Comparison of ENCODE assay signal across 8 mouse cellular contexts in genomic region chr11:72435694-72436045, GRCm38 (mm10). TPM values are rescaled to one million over a fixed set of nuclear protein-coding genes. Genes with fewer than 3 reads are reported as not detected.
A peak's percentile ranks its signal among the peaks of the same experiment; 100 is the strongest.
DNase-seq lines count a peak whose midpoint lies in the region; ATAC-seq lines count a peak whose summit lies in the region.
"Had no signal": no experiment of that assay in that cellular context is flagged by ENCODE, and none has a peak within 500 bp of the region (broad histone marks: within the 10 kb centered on the region; RNA-seq: fewer than 3 reads in every experiment).

No protein-coding gene starts in this region.

- no peak for ATAC-seq in limb, embryonic 15.5 days (ENCODE audit: insufficient number of reproducible peaks, low FRiP score, low TSS enrichment, low read depth)
- peak; percentile 13; the same call in 1 of the 2 replicates for ATAC-seq in intestine, embryonic 14.5 days (replicated peaks; ENCODE audit: low FRiP score, low TSS enrichment, low read depth)
- ATAC-seq in forebrain, embryonic 15.5 days (replicated peaks) = no peak

- no peak overlapping the region for H3K9ac ChIP-seq in limb, embryonic 15.5 days
- no peak overlapping the region for H3K9ac ChIP-seq in intestine, embryonic 14.5 days (ENCODE audit: low read length)
- H3K9ac ChIP-seq in forebrain, embryonic 15.5 days (replicated peaks) = no peak overlapping the region

- H3K36me3 ChIP-seq in limb, embryonic 15.5 days = no peaks in the 10 kb centered on the region
- no peaks in the 10 kb centered on the region for H3K36me3 ChIP-seq in limb, embryonic 10.5 days
- H3K36me3 ChIP-seq in intestine, embryonic 14.5 days (ENCODE audit: control insufficient read depth, insufficient read depth, low read length) = no peaks in the 10 kb centered on the region
- H3K36me3 ChIP-seq in forebrain, embryonic 15.5 days = no peaks in the 10 kb centered on the region

- no peak for DNase-seq in limb, embryonic 10.5 days (ENCODE audit: low spot score)
- DNase-seq in adrenal gland, postnatal 10 days = peak; percentile 82
- no peak for DNase-seq in intestine, embryonic 14.5 days (ENCODE audit: low spot score)
- DNase-seq in lung, postnatal 10 days = peak; percentile 77
- no peak for DNase-seq in left cerebral cortex, postnatal 4 days

- no peaks in the 10 kb centered on the region for H3K27me3 ChIP-seq in limb, embryonic 15.5 days
- no peaks in the 10 kb centered on the region for H3K27me3 ChIP-seq in limb, embryonic 10.5 days (ENCODE audit: low read depth, poor library complexity, severe bottlenecking)
- no peaks in the 10 kb centered on the region for H3K27me3 ChIP-seq in intestine, embryonic 14.5 days (replicated peaks; ENCODE audit: control insufficient read depth, insufficient read depth, low read length)
- H3K27me3 ChIP-seq in forebrain, embryonic 15.5 days = no peaks in the 10 kb centered on the region

- no peak overlapping the region for H3K4me2 ChIP-seq in limb, embryonic 15.5 days
- H3K4me2 ChIP-seq in intestine, embryonic 14.5 days (ENCODE audit: low read length) = peak overlapping the region; percentile 33
- no peak overlapping the region for H3K4me2 ChIP-seq in forebrain, embryonic 15.5 days (replicated peaks)

- H3K9me3 ChIP-seq in limb, embryonic 15.5 days = no peaks in the 10 kb centered on the region
- no peaks in the 10 kb centered on the region for H3K9me3 ChIP-seq in limb, embryonic 10.5 days (replicated peaks)
- H3K9me3 ChIP-seq in intestine, embryonic 14.5 days (ENCODE audit: control insufficient read depth, low read length) = no peaks in the 10 kb centered on the region
- H3K9me3 ChIP-seq in forebrain, embryonic 15.5 days = no peaks in the 10 kb centered on the region

- 47% methylated on average over 2 of the region's 2 CpGs for WGBS in limb, embryonic 15.5 days
- WGBS in limb, embryonic 10.5 days = 58% methylated on average over 2 of the region's 2 CpGs
- WGBS in intestine, embryonic 14.5 days = 50% methylated on average over 2 of the region's 2 CpGs
- 45% methylated on average over 2 of the region's 2 CpGs for WGBS in forebrain, embryonic 15.5 days

- 0 out of 2 replicates have a peak overlapping the region, but pooled peaks have one; percentile 4 for H3K4me3 ChIP-seq in limb, embryonic 15.5 days
- H3K4me3 ChIP-seq in limb, embryonic 10.5 days = no peak overlapping the region
- H3K4me3 ChIP-seq in intestine, embryonic 14.5 days (ENCODE audit: low read depth, low read length) = no peak overlapping the region
- no peak overlapping the region for H3K4me3 ChIP-seq in forebrain, embryonic 15.5 days

- peaks cover 19% of the 10 kb centered on the region for H3K4me1 ChIP-seq in limb, embryonic 15.5 days
- H3K4me1 ChIP-seq in limb, embryonic 10.5 days = no peaks in the 10 kb centered on the region
- H3K4me1 ChIP-seq in intestine, embryonic 14.5 days (replicated peaks; ENCODE audit: control insufficient read depth, insufficient read depth, low read length) = 0 out of 2 replicates have a peak, but pooled peaks cover 6% of the 10 kb centered on the region
- 0 out of 2 replicates have a peak, but pooled peaks cover 10% of the 10 kb centered on the region for H3K4me1 ChIP-seq in forebrain, embryonic 15.5 days

- intact Hi-C loops in left cerebral cortex, postnatal 4 days (cut with DNase I) = no loop called here

- peak overlapping the region; percentile 65 for H3K27ac ChIP-seq in limb, embryonic 15.5 days
- H3K27ac ChIP-seq in limb, embryonic 10.5 days = no peak overlapping the region
- peak overlapping the region; percentile 54; the same call in 1 of the 2 replicates for H3K27ac ChIP-seq in intestine, embryonic 14.5 days (ENCODE audit: low read depth)
- H3K27ac ChIP-seq in forebrain, embryonic 15.5 days (replicated peaks) = no peak overlapping the region

RNA-seq across cellular contexts. Expression of gene Ggt6, which starts 0.3 kb away (rescaled TPM):
- polyA plus RNA-seq in limb, embryonic 15.5 days (2015; fragmentation: Nextera tagmentation; extraction: Ambion mirVana) = 10.4 and 11.5 TPM in 2 replicates
- polyA plus RNA-seq in limb, embryonic 10.5 days (2016; fragmentation: Nextera tagmentation; extraction: Ambion mirVana) = 0.08 TPM in 1 of 2 replicates, not detected in the other
- 1 to 10 TPM; 2.7 to 3.5 TPM for total RNA-seq in adrenal gland, postnatal 10 days (2021)
- polyA plus RNA-seq in intestine, embryonic 14.5 days (2014; fragmentation: Nextera tagmentation; extraction: Ambion mirVana) = 6.7 and 7.0 TPM in 2 replicates
- not detected for total RNA-seq in left cerebral cortex, postnatal 4 days (2021)
- polyA plus RNA-seq in forebrain, embryonic 15.5 days (2015; fragmentation: Nextera tagmentation; extraction: Ambion mirVana) = not detected in 2 replicates
- polyA plus RNA-seq: forebrain, embryonic 11.5 days had no signal

RNA-seq across cellular contexts. Expression of gene Mybbp1a, which starts 5.5 kb away (rescaled TPM):
- polyA plus RNA-seq in limb, embryonic 15.5 days (2015; fragmentation: Nextera tagmentation; extraction: Ambion mirVana) = 127 and 128 TPM in 2 replicates
- 234 and 274 TPM in 2 replicates for polyA plus RNA-seq in limb, embryonic 10.5 days (2016; fragmentation: Nextera tagmentation; extraction: Ambion mirVana)
- total RNA-seq in adrenal gland, postnatal 10 days (2021) = 10 to 100 TPM; 77.5 to 84.6 TPM
- polyA plus RNA-seq in intestine, embryonic 14.5 days (2014; fragmentation: Nextera tagmentation; extraction: Ambion mirVana) = 173 and 184 TPM in 2 replicates
- total RNA-seq in left cerebral cortex, postnatal 4 days (2021) = 10 to 100 TPM; 68.3 to 77.3 TPM
- 90.0 and 97.2 TPM in 2 replicates for polyA plus RNA-seq in forebrain, embryonic 15.5 days (2015; fragmentation: Nextera tagmentation; extraction: Ambion mirVana)

RNA-seq across cellular contexts. Expression of gene Smtnl2, which starts 24.2 kb away (rescaled TPM):
- 85.0 and 97.2 TPM in 2 replicates for polyA plus RNA-seq in limb, embryonic 15.5 days (2015; fragmentation: Nextera tagmentation; extraction: Ambion mirVana)
- polyA plus RNA-seq in limb, embryonic 10.5 days (2016; fragmentation: Nextera tagmentation; extraction: Ambion mirVana) = 11.7 and 14.2 TPM in 2 replicates
- total RNA-seq in adrenal gland, postnatal 10 days (2021) = 10 to 100 TPM in 1 of 2 experiments, 1 to 10 TPM in 1; 6.6 to 14.7 TPM
- polyA plus RNA-seq in intestine, embryonic 14.5 days (2014; fragmentation: Nextera tagmentation; extraction: Ambion mirVana) = 26.2 and 34.5 TPM in 2 replicates
- total RNA-seq in left cerebral cortex, postnatal 4 days (2021) = 1 to 10 TPM; 9.6 to 9.9 TPM
- 5.3 and 5.4 TPM in 2 replicates for polyA plus RNA-seq in forebrain, embryonic 15.5 days (2015; fragmentation: Nextera tagmentation; extraction: Ambion mirVana)

RNA-seq across cellular contexts. Expression of gene Spns2, which starts 54.0 kb away (rescaled TPM):
- 10.6 TPM in 2 replicates for polyA plus RNA-seq in limb, embryonic 15.5 days (2015; fragmentation: Nextera tagmentation; extraction: Ambion mirVana)
- polyA plus RNA-seq in limb, embryonic 10.5 days (2016; fragmentation: Nextera tagmentation; extraction: Ambion mirVana) = 2.8 and 3.0 TPM in 2 replicates
- total RNA-seq in adrenal gland, postnatal 10 days (2021) = 10 to 100 TPM; 11.6 to 11.7 TPM
- 2.2 and 4.3 TPM in 2 replicates for polyA plus RNA-seq in intestine, embryonic 14.5 days (2014; fragmentation: Nextera tagmentation; extraction: Ambion mirVana)
- total RNA-seq in left cerebral cortex, postnatal 4 days (2021) = 10 to 100 TPM; 36.5 to 37.0 TPM
- 8.7 and 9.1 TPM in 2 replicates for polyA plus RNA-seq in forebrain, embryonic 15.5 days (2015; fragmentation: Nextera tagmentation; extraction: Ambion mirVana)

Comparison
In these comparisons a context has a peak if more than half of its experiments do, and no peak if none do; other contexts are left out.
1. H3K27ac ChIP-seq: peak in limb, embryonic 15.5 days (single experiment) and intestine, embryonic 14.5 days (single experiment); none in limb, embryonic 10.5 days (single experiment) and forebrain, embryonic 15.5 days (single experiment).
2. DNase-seq: peak in adrenal gland, postnatal 10 days (single experiment) and lung, postnatal 10 days (single experiment); none in limb, embryonic 10.5 days (single experiment), intestine, embryonic 14.5 days (single experiment) and left cerebral cortex, postnatal 4 days (single experiment).